Mouse (Mus musculus) spleen, adult 18-20 months (tissue): Measurements from ENCODE around the gene Gm10447.

Experiments
- DNase-seq, 2 experiments: peaks; one replicate each; pipeline ENCODE4 v3.0.0; 2022; ENCODE audit warnings: mixed read lengths in 2 of 2

Gm10447 gene

DNA sequence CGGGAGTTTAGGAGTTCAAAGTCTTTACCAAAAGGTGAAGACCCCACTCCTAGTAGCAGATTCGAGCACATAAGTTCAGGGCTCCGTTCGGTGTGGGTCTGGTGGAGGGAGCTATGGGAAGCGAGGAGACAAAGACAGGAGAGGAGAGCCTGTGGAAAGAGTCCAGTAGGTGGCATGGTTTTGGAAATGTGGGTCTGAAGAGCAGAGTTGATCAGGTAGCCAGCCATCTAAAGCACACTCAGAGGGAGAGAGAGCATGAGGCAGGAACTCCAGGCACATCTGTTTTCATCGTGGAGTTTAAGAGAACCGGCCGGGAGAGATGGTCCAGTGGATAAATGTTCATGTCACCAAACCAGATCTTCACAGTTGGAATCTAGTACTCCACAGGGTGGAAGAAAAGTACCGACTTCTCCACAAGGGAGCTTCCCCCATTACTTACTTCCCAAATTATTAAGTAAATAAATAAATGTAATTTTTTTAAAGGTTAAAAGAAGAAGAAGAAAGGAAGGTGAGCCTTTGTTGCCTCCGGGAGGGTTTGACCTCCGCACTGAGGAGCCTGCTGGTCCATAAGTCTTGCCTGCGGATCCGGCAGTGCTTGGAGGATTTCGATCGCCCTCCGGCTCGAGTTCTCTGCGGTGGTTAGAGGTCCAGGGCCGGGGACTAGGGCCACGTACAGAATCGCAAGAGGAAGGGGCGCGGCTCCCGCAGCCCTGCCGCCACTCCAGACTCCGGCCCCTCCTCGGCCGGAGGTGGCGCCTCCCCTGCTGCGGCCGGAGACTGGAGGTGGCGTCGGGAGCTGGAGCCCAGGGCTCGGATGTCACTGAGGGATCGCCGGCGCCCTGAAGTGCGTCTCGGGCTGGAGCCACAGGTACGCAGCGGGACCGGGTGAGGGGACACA lies at the start of gene Gm10447, which contains the start of gene Shroom1:
Gm10447 (minus strand) TSS at position 637 of the 898 bp plus-strand sequence.
Shroom1 (plus strand) TSS at position 732 of the 898 bp plus-strand sequence.
- DNase-seq = no peak

DNA sequence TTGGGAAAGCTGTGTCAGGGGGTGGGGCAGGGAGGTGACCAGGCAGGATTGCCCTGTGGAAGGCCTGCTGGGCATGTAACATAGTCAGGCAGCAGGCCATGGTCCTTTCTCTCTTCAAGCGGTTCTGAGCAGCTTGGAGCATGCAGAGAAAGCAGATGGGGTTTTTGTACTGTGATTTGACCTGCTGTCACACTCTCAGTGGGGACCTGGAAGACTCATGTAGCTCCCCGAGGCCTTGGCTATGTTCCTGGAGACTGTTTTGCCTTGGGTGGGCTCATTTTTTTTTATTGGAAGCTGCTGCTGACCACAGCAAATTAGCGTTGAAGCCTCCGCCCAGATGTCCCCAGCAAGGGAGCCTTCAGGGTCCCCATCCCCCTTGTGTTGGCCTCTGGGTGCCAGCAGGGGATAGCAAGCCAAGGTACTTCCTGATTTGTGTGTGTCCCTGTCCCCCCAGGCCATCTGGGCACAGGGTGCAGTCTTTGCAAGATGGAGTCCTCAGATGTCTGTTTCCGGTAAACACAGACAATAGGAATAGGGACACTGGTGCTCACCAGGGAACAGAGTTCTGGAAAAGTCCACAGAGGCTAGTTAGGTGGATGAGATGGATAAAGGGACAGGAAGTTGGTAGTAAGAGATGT lies 48.2 kb upstream of the Gm10447 start:
- DNase-seq = no peak

DNA sequence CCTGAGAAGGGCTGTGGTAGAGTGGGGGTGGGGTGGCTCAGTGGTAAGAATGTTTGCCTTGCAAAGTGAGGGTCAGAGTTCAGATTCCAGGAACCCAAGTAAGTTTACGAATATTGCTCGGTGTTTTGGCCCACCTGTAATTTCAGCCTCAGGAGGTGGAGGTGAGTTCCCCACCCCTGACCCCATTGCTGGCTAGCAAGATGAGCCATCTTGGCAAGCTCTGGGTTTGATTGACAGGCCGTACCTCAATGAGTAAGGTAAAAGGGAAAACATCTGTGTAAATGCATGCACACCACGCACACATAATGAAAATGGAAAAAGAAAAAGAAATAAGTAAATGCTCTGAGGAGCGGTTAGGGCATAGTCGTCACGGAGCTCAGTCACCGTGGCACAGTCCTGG lies 47.5 kb upstream of the Gm10447 start:
- DNase-seq = no peak

DNA sequence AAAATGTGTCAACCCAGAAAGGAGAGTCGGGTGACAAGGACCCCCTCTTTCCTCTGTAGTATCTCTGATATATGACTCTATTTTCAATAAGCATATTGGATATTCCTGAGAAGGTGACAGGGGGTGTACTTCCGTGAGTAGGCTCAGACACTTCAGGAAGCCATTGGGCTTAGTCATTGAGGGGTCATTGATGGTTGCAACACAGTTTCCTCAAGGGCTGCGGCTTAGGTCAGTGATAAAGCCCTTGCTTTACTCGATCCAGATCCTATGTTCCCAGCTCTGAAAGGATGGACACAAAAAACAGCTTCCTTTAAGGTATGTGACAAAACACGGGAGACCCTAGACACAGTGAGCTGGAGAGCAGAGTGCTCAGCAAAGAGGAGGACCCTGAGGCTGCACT lies 46.8 kb upstream of the Gm10447 start:
- no peak for DNase-seq

DNA sequence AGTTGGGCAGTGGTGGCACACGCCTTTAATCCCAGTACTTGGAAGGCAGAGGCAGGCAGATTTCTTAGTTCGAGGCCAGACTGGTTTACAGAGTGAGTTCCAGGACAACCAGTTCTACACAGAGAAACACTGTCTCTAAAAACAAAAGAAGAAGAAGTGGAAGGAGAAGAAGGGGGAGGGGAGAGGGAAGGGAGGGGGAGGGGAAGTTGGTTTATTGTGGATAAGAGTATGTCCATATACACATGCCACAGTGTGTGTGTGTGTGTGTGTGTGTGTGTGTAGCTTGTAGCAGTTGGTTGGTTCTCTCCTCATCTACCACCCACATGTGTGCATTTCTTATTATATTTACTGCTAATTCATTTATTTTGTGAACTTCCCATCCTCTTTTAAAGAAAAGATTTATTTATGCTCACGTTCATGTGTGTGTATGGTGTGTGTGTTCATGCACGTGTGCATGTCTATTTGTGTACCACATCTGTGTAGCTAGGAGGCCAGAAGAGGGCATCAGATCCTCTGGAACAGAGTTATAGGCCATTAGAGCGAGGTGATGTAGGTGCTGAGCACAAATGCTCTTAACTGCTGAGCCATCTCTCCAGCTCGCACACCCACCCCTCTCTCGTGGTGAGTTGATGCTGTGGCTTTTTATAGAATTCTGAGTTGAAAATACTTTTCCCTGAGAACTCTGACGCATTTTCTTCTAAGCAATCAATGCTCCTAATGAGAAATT lies 45.3 kb upstream of the Gm10447 start:
- no peak for DNase-seq

DNA sequence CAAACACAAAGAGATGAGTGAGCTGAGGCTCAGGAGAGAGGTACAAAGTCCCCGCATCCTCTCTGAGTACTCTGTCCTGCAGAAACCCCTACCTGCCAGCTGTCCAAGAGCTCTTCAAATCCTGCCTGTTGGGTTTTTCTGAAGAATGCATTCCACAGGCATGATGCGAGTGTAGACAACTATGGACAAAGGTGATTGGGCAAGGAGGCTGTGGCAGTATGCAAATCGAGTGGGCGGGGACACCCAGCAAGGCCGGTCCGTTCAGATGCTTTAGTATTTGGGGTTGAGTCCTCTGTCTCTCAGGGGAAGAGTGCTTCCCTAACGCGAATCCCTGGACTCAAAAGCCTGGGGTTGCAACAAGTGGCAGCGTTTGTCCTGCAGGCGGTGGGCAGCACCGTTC lies 43.7 kb upstream of the Gm10447 start:
- no peak for DNase-seq

DNA sequence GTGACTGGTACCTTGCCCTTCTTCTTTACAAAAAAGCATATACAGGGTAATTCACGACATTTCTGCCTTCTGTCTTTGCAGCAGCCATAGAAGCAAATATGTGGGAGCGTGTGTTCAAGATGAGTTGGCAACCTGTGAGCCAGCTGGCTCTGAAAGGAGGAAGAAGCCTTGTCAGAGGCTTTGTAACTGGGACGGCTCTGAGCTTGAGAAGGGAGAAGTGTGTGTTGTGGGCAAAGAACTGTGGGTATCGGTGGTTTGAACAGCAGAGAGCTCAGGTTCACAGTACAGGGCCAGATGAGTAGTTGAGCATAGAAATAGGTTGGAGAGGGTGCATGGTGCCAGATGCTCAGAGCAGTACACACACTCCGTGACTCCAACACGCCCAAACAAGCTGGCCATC lies 40.0 kb upstream of the Gm10447 start:
- no peak for DNase-seq

DNA sequence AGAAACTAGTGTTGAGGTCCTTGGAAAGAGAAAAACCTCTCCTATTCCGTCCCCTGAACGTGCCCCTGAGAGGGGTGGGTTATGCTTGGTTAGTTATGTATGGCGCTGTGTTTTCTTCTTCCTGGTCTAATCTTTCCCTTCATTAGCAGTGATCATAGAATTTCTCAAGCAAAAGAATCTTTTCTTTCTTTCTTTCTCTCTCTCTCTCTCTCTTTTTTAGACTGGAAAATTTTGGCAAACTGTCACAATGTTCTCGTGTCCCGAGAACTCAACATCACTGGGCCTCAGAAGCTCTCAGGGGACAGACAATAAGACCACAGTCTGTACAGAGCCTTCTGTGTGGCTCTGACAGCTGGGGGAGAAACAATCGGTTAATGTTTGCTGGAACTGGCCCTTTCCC lies 38.5 kb upstream of the Gm10447 start:
- DNase-seq = no peak

DNA sequence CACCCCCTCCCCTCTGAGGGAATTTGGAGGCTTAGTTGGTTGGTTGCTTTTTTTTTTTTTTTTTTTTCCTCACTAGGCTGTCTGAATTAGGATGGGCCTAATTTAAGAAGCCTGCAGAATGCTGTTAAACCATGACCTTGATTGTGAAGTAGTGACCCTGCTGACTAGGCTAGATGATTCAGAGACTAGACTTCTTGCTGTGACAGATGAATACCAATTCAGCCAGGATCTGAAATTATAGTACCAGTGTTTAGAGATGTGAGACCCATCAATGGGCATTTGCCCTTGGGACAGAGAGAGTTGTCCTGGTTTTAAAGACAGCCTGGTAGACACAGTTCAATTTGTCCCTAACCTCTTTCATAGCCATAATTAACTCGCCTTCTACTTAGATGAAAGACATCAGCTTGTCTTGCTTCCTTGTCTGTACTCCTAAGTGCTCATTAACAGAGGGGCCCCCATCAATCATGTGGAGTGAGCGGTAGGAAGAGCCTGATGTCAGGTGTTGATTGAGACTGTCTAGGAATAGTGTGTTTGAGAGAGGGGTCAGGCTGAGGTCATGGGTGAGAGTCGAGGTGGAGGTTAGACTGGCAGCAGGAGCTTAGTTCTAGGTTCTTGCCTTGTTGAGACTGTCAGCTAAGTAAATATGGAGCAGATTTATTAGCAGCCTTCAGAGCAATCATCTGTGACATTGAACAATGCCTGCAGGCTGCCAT lies 36.5 kb upstream of the Gm10447 start:
- DNase-seq = no peak

DNA sequence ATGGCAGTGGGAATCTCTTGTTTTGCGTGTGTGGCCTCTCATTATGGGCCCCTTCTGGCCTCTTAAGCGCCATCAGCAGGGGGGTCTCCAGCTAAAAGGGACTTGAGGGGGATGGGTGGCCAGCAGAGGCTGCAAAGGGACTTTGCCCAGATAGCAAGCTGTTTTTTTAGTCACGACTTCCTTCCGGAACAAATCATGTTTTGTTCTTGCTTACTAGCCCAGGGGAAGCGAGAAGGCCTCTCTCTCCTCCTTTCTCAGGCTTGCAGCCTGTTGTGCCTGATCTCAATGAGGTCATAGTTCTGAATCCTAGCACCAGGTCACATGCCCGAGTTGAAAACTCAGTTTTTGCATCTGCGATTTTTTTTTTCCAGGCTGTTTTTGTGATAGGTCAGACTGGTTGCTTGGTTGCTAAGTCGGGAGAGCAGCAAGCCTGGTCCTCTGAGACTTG lies 35.1 kb upstream of the Gm10447 start:
- no peak for DNase-seq

DNA sequence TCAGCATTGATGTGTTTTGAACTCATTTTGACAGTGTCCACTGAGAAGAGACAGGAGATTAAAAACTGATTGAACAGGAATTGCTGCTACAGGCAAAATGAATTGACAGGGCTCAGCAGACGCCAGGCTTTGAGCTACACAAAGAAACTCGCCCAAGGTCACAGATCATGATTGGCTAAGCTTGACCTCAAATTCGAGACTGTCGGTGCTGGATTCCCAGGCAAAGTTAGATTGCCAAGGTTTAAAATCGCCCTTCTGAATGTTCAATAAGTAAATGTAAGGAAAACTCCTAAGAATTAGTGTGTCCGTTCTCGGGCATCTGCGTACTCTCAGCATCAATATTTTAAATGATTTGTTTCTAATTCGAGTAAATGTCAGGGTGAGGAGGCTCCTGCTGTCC lies 32.5 kb upstream of the Gm10447 start:
- no peak for DNase-seq

DNA sequence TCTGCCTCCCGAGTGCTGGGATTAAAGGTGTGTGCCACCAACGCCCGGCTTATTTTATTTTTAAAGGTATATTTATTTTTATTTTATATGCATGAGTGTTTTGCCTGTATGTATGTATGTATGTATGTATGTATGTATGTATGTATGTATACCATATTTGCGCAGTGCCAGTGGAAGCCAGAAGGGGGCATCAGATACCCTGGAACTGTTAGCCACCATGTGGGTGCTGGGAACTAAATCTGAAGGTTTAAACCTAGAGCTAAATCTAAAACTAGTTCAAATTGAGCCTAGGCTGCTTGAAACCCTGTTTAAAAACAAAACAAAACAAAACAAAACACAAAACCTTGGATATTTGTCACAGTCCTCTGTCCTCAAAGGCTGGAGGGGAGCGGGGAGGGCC lies 32.1 kb upstream of the Gm10447 start:
- DNase-seq = no peak

DNA sequence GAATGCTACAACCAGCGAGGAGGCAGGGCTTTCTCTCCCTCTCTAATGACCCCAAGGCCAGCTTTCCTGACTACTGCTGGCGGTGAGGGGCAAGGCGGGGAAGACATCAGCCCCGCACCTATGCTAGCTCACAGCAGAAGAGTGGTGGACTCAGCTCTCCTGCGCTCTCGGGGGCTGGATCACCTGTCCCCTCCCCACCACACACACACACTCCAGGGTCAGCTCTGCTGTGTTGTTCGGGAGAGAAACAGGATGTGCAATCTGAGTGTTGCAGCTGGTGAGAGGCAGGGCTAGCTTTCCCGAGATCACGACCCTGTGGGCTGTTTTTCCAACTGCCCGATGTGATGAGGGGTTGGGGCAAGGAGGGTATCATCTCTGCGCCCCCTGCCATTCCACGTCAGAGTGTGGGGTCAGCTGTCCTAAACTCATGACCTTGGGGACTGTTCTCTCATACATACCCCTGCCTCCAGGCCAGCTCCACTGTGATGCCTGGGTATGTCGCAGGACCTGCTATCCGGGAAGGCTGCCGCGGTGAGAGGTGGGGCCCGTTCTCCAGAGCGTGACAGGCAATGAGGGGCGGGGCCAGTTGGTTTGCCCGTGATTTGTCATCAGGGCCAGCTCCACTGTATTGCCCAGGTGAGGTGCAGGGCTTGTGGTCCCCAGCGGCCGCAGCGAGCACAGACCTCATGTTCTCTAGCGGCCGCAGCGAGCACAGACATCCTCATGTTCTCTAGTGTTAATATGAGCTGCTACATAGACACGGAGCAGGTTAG lies 30.1 kb upstream of the Gm10447 start:
- peak in 1 of 2 experiments; percentile 3 for DNase-seq

DNA sequence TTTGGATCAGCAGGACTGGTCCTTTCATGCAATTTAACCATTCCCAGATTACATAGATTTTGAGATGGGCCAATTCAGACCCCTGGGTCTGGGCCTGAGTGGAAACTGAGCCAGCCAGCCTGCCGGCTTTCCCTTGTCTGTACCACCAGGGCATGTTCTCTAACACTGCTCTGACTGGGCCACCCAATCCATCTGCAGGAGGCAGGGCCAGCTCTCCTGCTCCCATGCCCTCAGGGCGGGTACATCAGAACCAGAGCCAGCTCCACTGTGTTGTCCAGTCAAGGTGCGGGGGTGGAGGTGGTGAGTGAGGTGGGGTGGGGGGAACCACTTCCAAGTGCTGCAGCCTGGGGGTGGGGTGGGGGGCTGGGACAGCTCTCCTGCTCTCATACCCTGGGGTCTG lies 29.4 kb upstream of the Gm10447 start:
- DNase-seq = no peak

DNA sequence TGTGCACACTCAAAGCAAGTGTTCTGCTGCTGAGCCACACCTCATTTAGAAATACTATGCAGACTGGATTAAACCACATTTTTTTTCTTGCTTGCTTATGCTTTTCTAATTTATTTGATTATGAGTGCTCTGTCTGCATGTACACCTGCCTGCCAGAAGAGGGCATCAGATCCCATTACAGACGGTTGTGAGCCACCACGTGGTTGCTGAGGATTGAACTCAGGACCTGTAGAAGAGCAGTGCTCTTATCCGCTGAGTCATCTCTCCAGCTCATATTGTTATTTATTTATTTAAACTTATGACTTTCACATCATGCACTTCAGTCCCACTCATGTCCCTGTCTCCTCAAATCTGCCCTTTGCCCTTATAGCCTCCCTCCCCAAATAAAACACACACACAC lies 28.8 kb upstream of the Gm10447 start:
- DNase-seq = no peak

DNA sequence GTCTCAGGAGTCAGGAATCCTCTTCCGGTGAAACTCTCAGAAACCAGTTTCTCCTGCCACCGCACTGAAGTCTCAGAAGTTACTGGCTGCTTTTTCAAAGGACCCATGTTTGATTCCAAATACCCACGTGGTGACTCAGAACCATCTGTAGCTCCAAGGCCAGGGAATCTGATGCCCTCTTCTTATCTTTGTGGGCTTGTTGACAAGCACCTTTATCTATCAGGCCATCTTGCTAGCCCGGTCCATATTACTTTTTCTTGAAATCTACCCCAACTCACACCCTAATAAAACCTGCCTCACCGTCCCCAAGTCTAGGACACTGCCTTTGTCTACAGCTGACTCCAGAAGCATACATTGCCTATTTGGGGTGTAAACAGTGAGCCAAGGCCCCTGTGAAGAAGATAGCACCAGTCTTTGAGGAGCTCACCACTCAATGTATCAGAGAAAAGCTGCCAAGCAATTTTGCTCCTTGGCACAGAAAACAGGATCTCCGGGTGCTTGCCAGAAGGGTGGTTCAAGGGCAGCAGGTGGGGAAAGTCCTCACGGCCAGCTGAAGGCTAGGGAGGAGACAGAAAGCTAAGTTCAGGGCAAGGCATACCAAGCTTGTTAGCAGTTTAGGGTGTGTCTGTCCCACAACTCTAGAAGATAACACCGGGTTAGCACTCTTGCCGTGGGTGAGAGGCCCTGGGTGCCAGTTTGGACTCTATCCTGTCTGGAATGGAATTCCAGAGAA lies 26.4 kb upstream of the Gm10447 start:
- DNase-seq = no peak

DNA sequence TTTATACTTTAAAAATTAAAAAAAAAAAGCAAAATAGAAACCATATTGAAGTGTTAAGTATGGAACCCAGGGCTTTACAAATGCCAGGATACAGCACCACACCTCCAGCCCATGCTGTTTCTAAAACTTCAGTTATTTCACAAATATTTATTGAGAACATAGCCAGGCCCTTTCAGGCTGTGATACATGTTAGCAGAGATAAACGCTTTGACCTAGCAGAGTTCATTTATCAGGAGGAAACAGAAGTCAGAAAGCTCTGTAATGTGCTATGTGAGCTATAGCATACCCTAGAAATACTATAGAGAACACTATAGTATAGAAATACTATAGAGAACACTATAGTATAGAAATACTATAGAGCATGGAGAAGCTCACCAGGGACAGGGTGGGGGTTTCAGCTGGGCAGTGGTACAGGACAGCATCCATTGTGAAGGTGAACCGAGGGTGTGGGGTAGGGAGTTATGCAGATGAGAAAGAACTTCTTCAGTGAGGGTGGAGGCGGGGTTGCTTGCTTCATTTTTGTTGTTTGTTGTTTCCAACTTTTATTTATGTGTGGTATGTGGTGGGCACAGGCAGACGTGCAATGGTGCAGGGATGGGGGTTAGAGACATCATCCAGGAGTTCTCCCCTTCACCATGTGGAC lies 24.3 kb upstream of the Gm10447 start:
- DNase-seq = no peak

DNA sequence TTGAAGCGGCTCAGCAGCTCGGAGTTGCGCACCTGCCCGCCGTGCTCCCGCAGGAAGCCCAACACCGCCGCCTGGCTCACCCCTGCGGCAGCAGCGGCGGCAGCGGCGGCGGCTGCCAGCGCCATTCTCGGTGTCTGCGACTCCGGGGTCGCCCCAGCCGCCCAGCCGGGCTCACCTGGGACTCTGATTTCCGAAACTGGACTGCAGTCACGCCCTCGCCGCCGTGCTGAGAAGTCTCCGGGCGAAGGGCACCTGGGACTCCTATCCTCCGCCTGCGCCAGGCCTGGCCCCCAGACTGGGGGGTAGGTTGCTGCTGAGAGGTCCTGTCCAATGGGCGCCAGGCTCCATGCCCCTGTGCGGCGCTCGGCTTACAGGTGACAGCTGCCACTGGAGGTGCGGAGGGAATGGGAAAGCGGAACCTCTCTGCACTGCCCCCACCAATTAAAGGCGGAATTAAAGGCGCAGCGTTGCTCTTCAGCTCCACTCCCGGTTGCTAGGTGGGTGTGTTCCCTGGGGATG lies 22.9 kb upstream of the Gm10447 start, which contains the start of the genes Gm9945 and Sowaha:
Gm9945 (plus strand) TSS at position 384 of the 519 bp plus-strand sequence.
Sowaha (minus strand) TSS at position 492 of the 519 bp plus-strand sequence.
- DNase-seq = peak in 1 of 2 experiments; percentile 5

DNA sequence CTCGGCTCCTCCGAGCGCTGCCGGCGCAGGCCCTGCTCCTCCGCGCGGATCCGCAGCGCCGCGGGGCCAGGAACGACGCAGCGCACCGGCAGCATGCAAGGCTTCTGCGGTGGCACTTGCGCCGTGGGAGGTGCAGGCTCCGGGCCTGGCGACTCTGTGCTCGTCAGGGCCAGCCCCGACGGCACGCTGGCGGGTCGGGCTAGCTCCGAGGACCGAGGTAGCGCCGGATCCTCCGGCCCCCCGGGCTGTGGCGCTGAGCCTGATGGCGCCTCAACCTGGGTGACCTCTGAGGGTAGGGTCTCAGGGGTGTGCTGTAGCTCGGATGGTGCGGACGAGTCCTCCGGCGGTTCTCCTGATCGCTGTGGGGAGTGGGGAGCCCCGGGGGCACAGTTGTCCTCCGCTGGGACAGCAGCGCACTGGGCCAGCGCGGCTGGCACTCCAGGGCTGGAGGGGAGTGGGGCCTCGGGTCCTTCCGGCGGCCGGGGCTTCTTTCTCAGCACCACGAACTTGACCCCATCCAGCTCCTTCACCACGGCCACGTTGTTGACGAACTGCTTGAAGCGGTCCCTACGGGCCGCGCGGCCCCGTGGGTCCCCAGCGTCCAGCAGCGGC lies 22.4 kb upstream of the Gm10447 start:
- no peak for DNase-seq
